Mouse (Mus musculus): ENCODE measurements around the gene St6galnac5. TPM values are rescaled to one million over a fixed set of nuclear protein-coding genes. Genes with fewer than 3 reads are reported as not detected.

Gene St6galnac5
- polyA plus RNA-seq, 1 experiment from 2014 or later: 0.77 TPM

DNA sequence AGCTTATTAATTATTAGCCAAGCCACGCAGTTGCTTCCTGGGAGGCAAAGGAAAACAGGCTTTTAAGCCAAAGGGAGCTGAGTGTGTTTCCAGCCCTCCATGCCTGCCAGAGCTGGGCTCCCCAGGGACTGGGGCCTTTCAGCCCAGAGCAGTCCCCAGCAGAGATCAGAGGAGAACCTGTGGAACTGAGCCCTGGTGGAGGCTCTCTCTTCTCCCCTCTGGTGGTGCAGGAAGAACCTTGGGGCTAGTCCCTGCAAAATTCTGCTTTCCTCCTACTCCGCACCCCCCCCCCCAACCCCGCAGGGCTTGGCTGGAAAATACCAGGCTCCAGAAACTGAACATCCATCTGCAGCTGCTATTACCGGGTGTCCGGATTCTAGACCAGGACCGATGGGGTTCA, 1.6 kb downstream of the St6galnac5 start:
- Histone ChIP-seq H3K27me3 (replicated peaks) (peaks cover 48% of the 10 kb centered on the region), H3K4me1 (replicated peaks) (peaks cover 21% of the 10 kb centered on the region), H3K9me3 (replicated peaks) (no peaks in the 10 kb centered on the region), H3K4me3 (peak overlapping the region; percentile 52), H3K27ac (ENCODE audit: poor library complexity, severe bottlenecking) (no peak overlapping the region), H3K4me2 (peak overlapping the region; percentile 91), H3K9ac (no peak overlapping the region), H3K36me3 (no peaks in the 10 kb centered on the region)
- ATAC-seq (ENCODE audit: insufficient number of reproducible peaks, low FRiP score): no peak
- 17% methylated on average over 6 of the region's 6 CpGs for WGBS

DNA sequence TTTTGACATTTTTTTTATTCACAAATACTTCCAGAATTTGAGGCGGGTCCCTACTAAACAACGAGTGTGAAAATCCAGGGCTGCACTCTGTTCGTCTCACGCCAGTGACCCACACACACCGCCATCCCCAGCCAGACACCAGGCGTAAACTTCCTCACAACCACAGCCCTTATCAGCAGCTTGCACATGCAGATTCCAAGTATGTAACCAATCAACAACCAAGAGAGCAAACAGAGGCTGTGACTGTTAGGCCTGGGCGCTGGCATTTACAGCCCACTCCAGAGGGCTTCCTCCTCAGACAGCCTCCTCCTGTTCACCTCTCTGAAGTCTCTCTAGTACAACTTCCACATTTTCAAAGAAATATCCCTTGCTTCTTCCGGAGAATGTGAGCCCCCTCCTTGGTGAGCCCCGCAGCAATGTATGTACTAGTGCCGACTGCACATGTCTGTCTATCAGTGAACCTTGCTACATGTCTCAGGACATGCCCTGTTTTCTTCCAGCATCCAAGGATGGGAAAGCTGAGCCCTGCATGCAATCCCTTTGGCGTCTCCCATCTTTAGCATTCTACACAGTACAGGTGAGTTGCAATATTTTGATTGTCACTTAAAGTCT, 2.5 kb downstream of the St6galnac5 start:
- no peak for ATAC-seq (ENCODE audit: insufficient number of reproducible peaks, low FRiP score)
- Histone ChIP-seq H3K27ac (ENCODE audit: poor library complexity, severe bottlenecking) (no peak overlapping the region), H3K9ac (no peak overlapping the region), H3K4me1 (replicated peaks) (peaks cover 21% of the 10 kb centered on the region), H3K9me3 (replicated peaks) (no peaks in the 10 kb centered on the region), H3K4me3 (no peak overlapping the region), H3K36me3 (no peaks in the 10 kb centered on the region), H3K4me2 (no peak overlapping the region), H3K27me3 (replicated peaks) (peaks cover 48% of the 10 kb centered on the region)
- WGBS: 40% methylated on average over 11 of the region's 11 CpGs

DNA sequence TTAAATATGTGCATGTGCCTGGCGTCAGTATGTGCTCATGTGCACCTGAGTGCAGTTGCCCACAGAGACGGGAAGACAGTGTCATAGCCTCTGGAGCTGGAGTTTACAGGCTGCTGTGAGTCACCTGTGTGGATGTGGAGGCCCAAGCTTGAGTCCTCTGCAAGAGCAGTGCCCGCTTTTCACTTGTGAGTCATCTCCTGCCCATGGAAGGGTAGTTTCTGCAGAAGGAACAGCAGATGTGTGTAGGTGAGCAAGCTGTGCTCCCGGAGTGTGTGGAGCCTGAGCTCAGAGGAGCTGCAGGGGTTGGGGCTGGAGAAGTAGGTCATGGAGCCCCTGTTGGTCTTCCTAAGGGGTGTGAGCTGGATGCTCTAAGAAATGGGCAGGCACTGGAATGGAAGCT, 10.7 kb downstream of the St6galnac5 start:
- WGBS: 70% methylated on average over 4 of the region's 4 CpGs
- no peak for ATAC-seq (ENCODE audit: insufficient number of reproducible peaks, low FRiP score)

DNA sequence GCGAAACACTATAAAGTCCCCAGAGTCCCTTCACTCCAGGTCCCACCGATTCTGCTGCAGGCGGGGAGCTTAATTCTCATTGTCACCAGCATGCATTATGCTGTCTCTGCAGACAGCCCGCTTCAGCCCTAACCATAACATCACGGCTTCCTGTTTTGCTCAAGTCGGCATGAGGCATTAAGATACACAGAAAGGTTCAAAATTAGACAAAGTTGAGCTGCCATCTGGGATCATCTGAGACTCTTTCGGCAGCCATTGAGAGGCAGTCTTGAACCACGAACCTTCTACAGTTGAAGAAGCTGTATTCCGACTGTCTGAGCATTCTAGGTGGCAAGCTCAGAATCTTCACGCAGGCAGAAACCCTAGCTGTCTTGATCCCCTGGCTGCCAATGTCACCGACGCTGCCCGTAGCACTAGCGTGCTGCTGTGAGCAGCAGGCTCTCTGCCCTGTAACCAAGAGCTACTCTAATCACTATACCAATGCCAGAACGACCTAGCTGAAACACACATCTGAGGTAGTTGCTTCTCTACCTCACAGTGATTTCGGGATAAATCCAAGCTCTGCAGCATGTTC, 12.2 kb downstream of the St6galnac5 start:
- WGBS: 71% methylated on average over 16 of the region's 16 CpGs
- H3K9ac ChIP-seq: no peak overlapping the region
- no peak for ATAC-seq (ENCODE audit: insufficient number of reproducible peaks, low FRiP score)
- no peaks in the 10 kb centered on the region for H3K36me3 ChIP-seq
- no peak overlapping the region for H3K27ac ChIP-seq (ENCODE audit: poor library complexity, severe bottlenecking)
- H3K4me1 ChIP-seq (replicated peaks): no peaks in the 10 kb centered on the region
- no peak overlapping the region for H3K4me2 ChIP-seq
- no peak overlapping the region for H3K4me3 ChIP-seq
- H3K9me3 ChIP-seq (replicated peaks): no peaks in the 10 kb centered on the region
- 0 out of 2 replicates have a peak, but pooled peaks cover 5% of the 10 kb centered on the region for H3K27me3 ChIP-seq (replicated peaks)

More for the DNA sequence above, 10.7 kb downstream of the St6galnac5 start:
- no peaks in the 10 kb centered on the region for H3K9me3 ChIP-seq (replicated peaks)
- H3K4me1 ChIP-seq (replicated peaks): no peaks in the 10 kb centered on the region
- no peak overlapping the region for H3K4me2 ChIP-seq
- H3K27ac ChIP-seq (ENCODE audit: poor library complexity, severe bottlenecking): no peak overlapping the region
- H3K9ac ChIP-seq: no peak overlapping the region
- 0 out of 2 replicates have a peak, but pooled peaks cover 5% of the 10 kb centered on the region for H3K27me3 ChIP-seq (replicated peaks)
- H3K4me3 ChIP-seq: no peak overlapping the region
- no peaks in the 10 kb centered on the region for H3K36me3 ChIP-seq

DNA sequence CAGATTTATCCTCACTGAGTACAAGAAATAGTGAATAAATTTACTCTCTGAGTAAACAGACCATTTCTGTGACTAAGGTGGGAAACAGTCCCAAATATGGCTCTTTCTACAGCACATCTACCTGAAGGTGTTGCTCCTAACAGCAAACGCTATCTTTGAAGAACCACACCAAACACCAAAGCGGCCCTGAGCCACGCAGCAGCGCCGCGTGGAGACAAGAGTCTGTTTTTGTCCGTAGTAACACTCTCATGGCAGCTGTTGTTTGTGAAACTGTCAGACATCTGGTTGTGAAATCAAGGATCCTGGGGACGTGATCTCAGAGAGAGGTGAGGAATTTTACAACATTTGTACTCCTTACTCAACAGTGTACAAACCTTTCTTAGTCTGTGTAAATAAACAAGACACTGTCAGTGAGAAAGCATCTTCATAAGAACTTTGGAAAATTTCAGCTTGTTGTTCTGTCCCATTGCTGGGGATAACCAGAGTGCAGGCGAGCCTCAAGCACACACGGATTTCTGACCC, 20.1 kb downstream of the St6galnac5 start:
- Histone ChIP-seq H3K9ac (no peak overlapping the region), H3K9me3 (replicated peaks) (peaks cover 4% of the 10 kb centered on the region), H3K36me3 (no peaks in the 10 kb centered on the region), H3K27ac (ENCODE audit: poor library complexity, severe bottlenecking) (no peak overlapping the region), H3K4me1 (replicated peaks) (no peaks in the 10 kb centered on the region), H3K4me3 (no peak overlapping the region), H3K4me2 (no peak overlapping the region), H3K27me3 (replicated peaks) (no peaks in the 10 kb centered on the region)
- ATAC-seq (ENCODE audit: insufficient number of reproducible peaks, low FRiP score): no peak
- 73% methylated on average over 10 of the region's 10 CpGs for WGBS

DNA sequence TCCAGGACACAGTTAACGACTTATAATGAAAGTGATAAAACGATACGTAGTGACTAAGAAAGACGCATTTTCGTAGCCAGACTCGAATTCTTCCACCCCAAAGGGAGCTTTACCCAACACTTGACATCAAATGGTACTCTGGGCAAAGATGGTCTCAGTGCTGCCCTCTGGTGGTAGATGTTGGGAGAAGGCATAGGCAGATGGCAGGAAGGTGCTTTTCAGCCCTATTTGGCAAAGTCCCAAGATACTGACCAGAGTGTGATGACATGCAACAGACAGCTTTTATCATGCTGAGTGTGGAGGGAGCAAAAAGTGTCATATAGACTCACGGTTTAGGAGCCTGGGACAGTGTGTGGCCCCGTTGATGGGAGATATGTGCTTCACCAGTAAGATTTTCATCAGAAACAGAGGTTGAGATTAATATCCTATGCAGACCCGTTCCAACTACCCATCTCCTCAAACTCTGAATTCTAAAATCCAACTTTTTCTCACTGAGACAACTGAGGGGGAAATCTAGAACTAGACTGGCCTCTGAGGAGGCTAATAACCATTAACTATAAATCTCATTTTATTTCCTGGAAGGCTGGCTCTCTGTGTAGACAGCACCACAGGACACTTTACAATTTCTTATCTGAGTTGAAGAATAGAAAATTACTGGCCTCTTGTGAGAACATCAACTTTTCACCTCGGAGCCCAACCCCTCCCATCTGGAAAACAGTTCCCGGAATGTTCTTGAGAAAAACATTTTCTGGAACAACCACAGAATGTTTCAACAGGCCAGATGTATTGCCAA, 23.5 kb downstream of the St6galnac5 start:
- H3K4me1 ChIP-seq (replicated peaks): no peaks in the 10 kb centered on the region
- 56% methylated on average over 11 of the region's 11 CpGs for WGBS
- H3K27me3 ChIP-seq (replicated peaks): no peaks in the 10 kb centered on the region
- no peak for ATAC-seq (ENCODE audit: insufficient number of reproducible peaks, low FRiP score)
- H3K27ac ChIP-seq (ENCODE audit: poor library complexity, severe bottlenecking): no peak overlapping the region
- H3K36me3 ChIP-seq: no peaks in the 10 kb centered on the region
- H3K4me2 ChIP-seq: no peak overlapping the region
- H3K9me3 ChIP-seq (replicated peaks): peaks cover 4% of the 10 kb centered on the region
- no peak overlapping the region for H3K4me3 ChIP-seq
- H3K9ac ChIP-seq: no peak overlapping the region

DNA sequence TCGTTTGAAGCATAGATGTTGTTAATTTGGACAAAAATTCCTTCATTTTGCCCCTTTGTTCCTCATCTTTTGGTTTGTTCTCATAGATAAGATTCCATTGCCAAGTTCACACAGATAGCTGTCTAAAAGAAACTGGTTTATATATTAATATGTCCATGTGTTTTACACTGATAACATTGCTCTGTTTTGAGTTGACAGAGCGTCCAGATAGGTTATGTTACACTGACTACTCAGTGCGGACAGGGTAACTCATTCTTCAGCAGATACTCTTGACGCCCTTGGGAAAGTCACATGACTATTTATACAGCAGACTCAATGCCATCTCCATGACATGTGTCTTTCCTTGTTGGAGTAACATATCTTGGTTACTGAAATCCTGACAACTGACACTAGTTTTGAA, 25.3 kb downstream of the St6galnac5 start:
- Histone ChIP-seq H3K36me3 (no peaks in the 10 kb centered on the region), H3K4me1 (replicated peaks) (no peaks in the 10 kb centered on the region), H3K9me3 (replicated peaks) (peaks cover 4% of the 10 kb centered on the region), H3K4me3 (no peak overlapping the region), H3K9ac (no peak overlapping the region), H3K27me3 (replicated peaks) (no peaks in the 10 kb centered on the region), H3K27ac (ENCODE audit: poor library complexity, severe bottlenecking) (no peak overlapping the region), H3K4me2 (no peak overlapping the region)
- no peak for ATAC-seq (ENCODE audit: insufficient number of reproducible peaks, low FRiP score)
- 75% methylated on average over 4 of the region's 4 CpGs for WGBS

DNA sequence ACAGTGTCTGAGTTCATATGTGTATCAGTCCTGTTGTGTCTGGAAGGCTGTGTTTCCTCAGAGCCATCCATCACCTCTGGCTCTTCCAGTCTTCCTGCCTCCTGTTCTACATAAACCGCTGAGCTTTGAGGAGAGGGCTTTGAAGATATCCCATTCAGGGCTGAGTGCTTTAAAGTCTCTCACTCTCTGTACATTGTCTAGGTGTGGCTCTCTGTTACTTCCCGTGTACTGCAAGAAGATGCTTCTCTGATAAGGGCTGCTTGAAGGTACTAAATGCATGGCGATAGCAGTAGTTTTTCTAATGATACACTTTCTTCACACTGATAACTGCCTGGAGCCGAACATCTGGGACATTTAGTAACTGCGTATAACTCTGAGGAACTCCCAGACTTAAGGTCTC, 26.0 kb downstream of the St6galnac5 start:
- H3K9ac ChIP-seq: no peak overlapping the region
- ATAC-seq (ENCODE audit: insufficient number of reproducible peaks, low FRiP score): no peak
- WGBS: 53% methylated on average over 5 of the region's 5 CpGs
- no peak overlapping the region for H3K4me3 ChIP-seq
- no peaks in the 10 kb centered on the region for H3K4me1 ChIP-seq (replicated peaks)
- H3K27ac ChIP-seq (ENCODE audit: poor library complexity, severe bottlenecking): no peak overlapping the region
- H3K9me3 ChIP-seq (replicated peaks): peaks cover 5% of the 10 kb centered on the region
- no peaks in the 10 kb centered on the region for H3K36me3 ChIP-seq
- H3K27me3 ChIP-seq (replicated peaks): no peaks in the 10 kb centered on the region
- no peak overlapping the region for H3K4me2 ChIP-seq

DNA sequence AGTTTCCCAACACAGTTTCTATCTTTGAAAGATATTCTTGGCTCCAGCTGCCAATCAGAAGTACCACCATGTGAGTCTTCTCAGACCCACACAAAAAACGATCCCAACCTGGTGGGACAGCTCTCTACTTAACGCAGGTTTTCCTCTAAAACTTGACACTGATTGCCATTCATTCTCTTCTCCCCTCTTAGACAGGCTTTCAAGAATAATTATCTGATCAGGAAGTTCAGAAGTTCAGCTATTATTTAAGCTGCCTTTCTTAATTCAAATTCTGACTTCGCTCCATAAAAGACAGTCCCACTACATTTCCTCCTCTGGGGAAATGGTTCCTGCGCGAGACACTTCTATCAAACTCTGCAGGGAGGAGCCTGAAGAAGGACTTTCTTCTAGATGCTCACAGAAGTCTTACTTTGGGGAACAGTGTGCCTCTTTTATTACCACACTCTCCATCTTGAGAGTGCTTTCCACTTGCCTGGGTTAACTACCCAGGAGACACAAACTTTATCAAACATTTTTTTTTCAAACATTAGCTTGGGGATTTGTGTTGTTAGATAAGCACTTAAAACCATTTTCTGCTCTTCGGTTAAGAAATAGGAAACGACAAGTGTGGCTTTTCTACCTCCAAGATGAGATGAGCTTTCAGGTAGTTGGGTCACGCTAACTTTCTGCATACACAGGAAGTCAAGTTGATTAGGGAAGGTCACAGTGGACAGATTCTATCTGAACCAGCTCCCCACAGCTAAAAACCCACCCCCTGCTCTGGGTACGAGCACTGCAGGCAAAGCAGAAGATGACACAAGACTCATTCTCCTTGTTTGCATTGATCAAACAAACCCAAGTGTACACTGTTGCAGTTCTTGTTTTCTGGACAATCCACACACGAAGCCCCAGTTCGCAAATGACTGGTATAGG, 30.2 kb downstream of the St6galnac5 start:
- Histone ChIP-seq H3K4me2 (no peak overlapping the region), H3K27ac (ENCODE audit: poor library complexity, severe bottlenecking) (no peak overlapping the region), H3K27me3 (replicated peaks) (no peaks in the 10 kb centered on the region), H3K9me3 (replicated peaks) (peaks cover 7% of the 10 kb centered on the region; the same call in 1 of the 2 replicates), H3K9ac (no peak overlapping the region), H3K36me3 (no peaks in the 10 kb centered on the region), H3K4me3 (no peak overlapping the region), H3K4me1 (replicated peaks) (no peaks in the 10 kb centered on the region)
- WGBS: 61% methylated on average over 11 of the region's 11 CpGs
- ATAC-seq (ENCODE audit: insufficient number of reproducible peaks, low FRiP score): no peak

DNA sequence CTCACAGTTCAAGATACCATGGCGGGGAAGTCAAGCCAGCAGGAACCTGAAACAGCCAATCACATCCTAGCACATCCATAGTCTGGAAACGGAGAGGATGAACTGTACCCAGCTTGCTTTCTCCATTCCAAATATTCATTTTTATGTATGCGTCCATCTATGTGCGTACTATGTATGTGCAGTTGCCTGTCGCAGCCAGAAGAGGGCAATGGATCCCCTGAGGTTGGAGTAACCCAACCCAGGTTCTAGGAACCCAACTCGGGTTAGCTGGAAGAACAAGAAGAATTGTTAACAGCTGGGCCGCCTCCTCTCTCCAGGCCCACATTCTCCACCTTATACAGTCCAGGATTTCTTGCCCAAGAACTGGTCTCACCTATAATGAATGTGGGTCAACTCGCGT, 31.1 kb downstream of the St6galnac5 start:
- Histone ChIP-seq H3K27me3 (replicated peaks) (no peaks in the 10 kb centered on the region), H3K9ac (no peak overlapping the region), H3K9me3 (replicated peaks) (peaks cover 7% of the 10 kb centered on the region; the same call in 1 of the 2 replicates), H3K36me3 (no peaks in the 10 kb centered on the region), H3K4me3 (no peak overlapping the region), H3K4me1 (replicated peaks) (no peaks in the 10 kb centered on the region), H3K27ac (ENCODE audit: poor library complexity, severe bottlenecking) (no peak overlapping the region), H3K4me2 (no peak overlapping the region)
- no peak for ATAC-seq (ENCODE audit: insufficient number of reproducible peaks, low FRiP score)
- 85% methylated on average over 9 of the region's 9 CpGs for WGBS
